Mouse (Mus musculus): ENCODE measurements around the gene Metrn. TPM values are rescaled to one million over a fixed set of nuclear protein-coding genes. Genes with fewer than 3 reads are reported as not detected.
A peak's percentile ranks its signal among the peaks of the same experiment; 100 is the strongest.

Gene Metrn
- total and polyA plus RNA-seq, 2 experiments from 2014 or later: 102 to 500 TPM

DNA sequence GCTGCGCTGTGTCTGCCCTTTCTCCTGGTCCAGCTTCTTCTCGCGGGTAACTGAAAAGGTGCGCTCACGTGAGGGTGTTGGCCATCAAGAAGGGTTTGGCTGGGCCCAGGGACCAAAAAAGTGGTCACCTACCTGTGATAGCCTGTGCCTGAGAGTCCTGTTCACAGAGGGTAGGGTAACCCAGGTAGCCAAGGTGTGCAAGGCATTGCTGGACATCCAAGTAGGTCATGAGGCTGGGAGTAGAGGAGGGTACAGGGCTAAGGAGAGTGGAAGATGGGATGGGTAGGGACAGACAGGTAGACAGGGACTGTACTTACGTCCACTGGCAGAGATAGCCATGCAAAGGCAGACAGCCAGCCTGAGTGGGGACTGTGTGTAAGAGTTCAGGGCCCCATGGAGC is 43.6 kb upstream of the Metrn start:
- 94% methylated on average over 6 of the region's 6 CpGs for WGBS
- DNase-seq (ENCODE audit: low spot score) (no peak), ATAC-seq (no peak)
- no peak overlapping the region for H3K9ac ChIP-seq (replicated peaks; ENCODE audit: low read length)
- peaks cover 27% of the 10 kb centered on the region for H3K4me1 ChIP-seq (ENCODE audit: insufficient read depth, low read length)
- no peak overlapping the region for H3K4me2 ChIP-seq (ENCODE audit: low read depth, low read length)
- TF ChIP-seq CTCF (IDR thresholded peaks at IDR 0.05; ENCODE audit: low read depth): no peak
- H3K4me3 ChIP-seq (ENCODE audit: low read length): no peak overlapping the region
- peaks cover 37% of the 10 kb centered on the region for H3K36me3 ChIP-seq (ENCODE audit: insufficient read depth, low read length)
- no peak overlapping the region for H3K27ac ChIP-seq
- H3K9me3 ChIP-seq (ENCODE audit: low read length): no peaks in the 10 kb centered on the region
- H3K27me3 ChIP-seq (ENCODE audit: insufficient read depth, low read length): no peaks in the 10 kb centered on the region

DNA sequence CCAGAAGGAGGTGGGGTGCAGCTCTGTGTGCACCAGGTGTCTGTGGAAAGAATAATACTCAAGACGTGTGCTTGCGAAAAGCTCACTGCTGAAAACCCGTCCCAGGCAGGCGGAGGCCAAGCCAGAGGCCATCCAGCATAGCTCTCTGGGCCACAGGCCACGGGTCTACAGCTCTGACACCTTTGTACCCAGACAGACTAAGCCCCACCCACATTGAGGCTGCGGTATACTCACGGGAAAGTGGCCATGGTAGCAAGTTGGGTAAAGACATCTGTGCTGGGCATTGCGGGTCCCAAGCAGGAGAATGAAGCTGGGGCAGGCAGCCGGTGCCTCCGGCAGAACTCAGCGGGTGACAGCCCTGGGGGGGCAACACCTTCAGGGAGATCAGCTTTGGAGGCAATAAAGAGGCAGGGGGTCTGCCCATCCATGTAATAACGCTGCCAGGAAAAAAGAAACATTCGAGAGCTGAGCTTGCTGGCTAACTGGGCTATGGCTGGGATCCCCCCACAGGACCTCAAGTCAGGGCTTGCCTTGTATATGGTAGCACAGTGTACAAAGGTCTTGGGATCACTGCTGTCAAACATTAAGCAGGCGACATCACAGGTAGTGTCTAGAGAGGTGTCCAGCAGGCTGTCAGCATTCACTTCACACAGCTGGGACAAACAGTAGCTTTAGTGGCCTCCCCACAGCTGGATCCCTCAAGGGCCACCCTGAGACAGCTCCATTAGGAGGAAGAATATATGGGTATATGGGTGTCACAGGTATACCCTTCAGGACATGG is 42.7 kb upstream of the Metrn start:
- peaks cover 37% of the 10 kb centered on the region for H3K36me3 ChIP-seq (ENCODE audit: insufficient read depth, low read length)
- no peak for TF ChIP-seq CTCF (IDR thresholded peaks at IDR 0.05; ENCODE audit: low read depth)
- no peak for DNase-seq (ENCODE audit: low spot score)
- ATAC-seq: no peak
- no peaks in the 10 kb centered on the region for H3K9me3 ChIP-seq (ENCODE audit: low read length)
- H3K4me1 ChIP-seq (ENCODE audit: insufficient read depth, low read length): peaks cover 36% of the 10 kb centered on the region
- no peak overlapping the region for H3K4me2 ChIP-seq (ENCODE audit: low read depth, low read length)
- 86% methylated on average over 14 of the region's 14 CpGs for WGBS
- no peak overlapping the region for H3K4me3 ChIP-seq (ENCODE audit: low read length)
- H3K27ac ChIP-seq: no peak overlapping the region
- H3K9ac ChIP-seq (replicated peaks; ENCODE audit: low read length): no peak overlapping the region
- H3K27me3 ChIP-seq (ENCODE audit: insufficient read depth, low read length): no peaks in the 10 kb centered on the region

DNA sequence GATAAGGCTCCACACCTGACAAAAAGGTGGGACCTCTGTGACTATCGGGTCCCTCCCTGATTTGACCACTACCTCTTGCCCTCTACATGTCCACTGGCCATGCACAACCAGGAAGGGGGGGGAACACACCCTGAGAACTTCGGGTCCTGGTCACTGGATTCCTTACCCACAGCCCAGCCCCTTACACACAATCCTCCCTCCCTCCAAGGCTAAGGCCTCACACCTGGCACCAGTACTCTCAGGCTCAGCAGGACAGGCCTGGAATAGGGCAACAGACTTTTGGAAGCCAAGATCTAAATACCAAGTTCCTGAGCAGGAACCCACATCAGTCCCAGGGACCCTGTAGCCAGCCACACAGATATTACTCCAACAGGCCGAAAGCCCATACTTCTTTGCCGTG is 42.0 kb upstream of the Metrn start:
- H3K4me2 ChIP-seq (ENCODE audit: low read depth, low read length): no peak overlapping the region
- no peak overlapping the region for H3K27ac ChIP-seq
- H3K27me3 ChIP-seq (ENCODE audit: insufficient read depth, low read length): no peaks in the 10 kb centered on the region
- H3K9me3 ChIP-seq (ENCODE audit: low read length): no peaks in the 10 kb centered on the region
- whole genome bisulfite sequencing: 85% methylated on average over 4 of the region's 4 CpGs
- peaks cover 43% of the 10 kb centered on the region for H3K4me1 ChIP-seq (ENCODE audit: insufficient read depth, low read length)
- TF ChIP-seq CTCF (IDR thresholded peaks at IDR 0.05; ENCODE audit: low read depth): no peak
- no peak overlapping the region for H3K9ac ChIP-seq (replicated peaks; ENCODE audit: low read length)
- H3K4me3 ChIP-seq (ENCODE audit: low read length): no peak overlapping the region
- peaks cover 37% of the 10 kb centered on the region for H3K36me3 ChIP-seq (ENCODE audit: insufficient read depth, low read length)
- no peak for ATAC-seq
- no peak for DNase-seq (ENCODE audit: low spot score)

DNA sequence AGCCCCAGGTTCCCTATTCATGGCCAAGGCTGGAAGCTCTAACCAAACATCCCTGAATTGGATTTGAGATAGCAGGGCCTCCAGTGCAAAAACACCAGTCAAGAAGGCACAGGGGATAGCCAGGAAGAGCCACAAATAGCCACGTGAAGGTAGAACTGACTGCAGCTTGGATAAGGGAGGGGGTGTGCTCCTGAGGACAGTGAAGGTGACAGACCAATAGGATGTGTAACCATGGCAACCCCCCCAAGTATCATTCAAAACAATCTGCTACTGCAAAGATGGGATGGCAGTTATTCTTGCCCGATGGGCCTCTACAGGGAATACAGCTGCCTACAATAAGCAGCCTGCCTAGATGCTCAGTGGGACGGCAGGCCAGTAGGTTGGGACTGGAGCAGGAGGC is 40.6 kb upstream of the Metrn start:
- Histone ChIP-seq H3K4me3 (ENCODE audit: low read length) (no peak overlapping the region), H3K4me2 (ENCODE audit: low read depth, low read length) (peak overlapping the region; percentile 80), H3K9ac (replicated peaks; ENCODE audit: low read length) (peak overlapping the region; percentile 72; the same call in 1 of the 2 replicates), H3K27ac (peak overlapping the region; percentile 89), H3K9me3 (ENCODE audit: low read length) (no peaks in the 10 kb centered on the region), H3K4me1 (ENCODE audit: insufficient read depth, low read length) (peaks cover 38% of the 10 kb centered on the region), H3K36me3 (ENCODE audit: insufficient read depth, low read length) (peaks cover 37% of the 10 kb centered on the region), H3K27me3 (ENCODE audit: insufficient read depth, low read length) (no peaks in the 10 kb centered on the region)
- no peak for TF ChIP-seq CTCF (IDR thresholded peaks at IDR 0.05; ENCODE audit: low read depth)
- WGBS: 18% methylated on average over 3 of the region's 3 CpGs
- peak; percentile 54 for DNase-seq (ENCODE audit: low spot score)
- no peak for ATAC-seq

DNA sequence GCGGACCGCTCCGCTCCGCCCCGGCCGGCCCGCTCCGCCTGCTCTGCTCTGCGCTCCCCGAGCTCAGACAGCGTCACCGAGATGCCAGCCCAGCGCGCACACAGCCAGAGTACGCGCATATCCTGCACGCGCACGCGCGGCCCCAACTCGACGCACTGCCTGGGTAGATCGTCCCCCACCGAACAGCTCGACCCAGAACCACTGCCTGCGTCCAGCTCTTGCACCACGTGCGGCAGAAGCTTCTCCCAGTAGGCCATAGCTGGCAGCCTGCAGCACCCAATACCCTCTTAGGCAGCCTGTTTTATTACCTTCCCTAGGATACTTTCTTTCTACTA is 40.1 kb upstream of the Metrn start, which contains the start of gene Rhbdl1:
Gene Rhbdl1, minus strand, starts transcription at position 220 of the 335 bp plus-strand sequence.
- peak within 1 kb of the TSS; percentile 47 for H3K4me3 ChIP-seq (ENCODE audit: low read length)
- peak; percentile 91 for DNase-seq (ENCODE audit: low spot score)
- peaks cover 33% of the 10 kb centered on the region for H3K36me3 ChIP-seq (ENCODE audit: insufficient read depth, low read length)
- H3K4me2 ChIP-seq (ENCODE audit: low read depth, low read length): peak within 1 kb of the TSS; percentile 80
- WGBS: 7% methylated on average over 28 of the region's 29 CpGs
- TF ChIP-seq CTCF (IDR thresholded peaks at IDR 0.05; ENCODE audit: low read depth): no peak
- peak within 1 kb of the TSS; percentile 72 for H3K9ac ChIP-seq (replicated peaks; ENCODE audit: low read length)
- no peaks in the 10 kb centered on the region for H3K9me3 ChIP-seq (ENCODE audit: low read length)
- H3K27me3 ChIP-seq (ENCODE audit: insufficient read depth, low read length): no peaks in the 10 kb centered on the region
- H3K27ac ChIP-seq: peak within 1 kb of the TSS; percentile 89
- peaks cover 39% of the 10 kb centered on the region for H3K4me1 ChIP-seq (ENCODE audit: insufficient read depth, low read length)
- ATAC-seq: peak; percentile 48

DNA sequence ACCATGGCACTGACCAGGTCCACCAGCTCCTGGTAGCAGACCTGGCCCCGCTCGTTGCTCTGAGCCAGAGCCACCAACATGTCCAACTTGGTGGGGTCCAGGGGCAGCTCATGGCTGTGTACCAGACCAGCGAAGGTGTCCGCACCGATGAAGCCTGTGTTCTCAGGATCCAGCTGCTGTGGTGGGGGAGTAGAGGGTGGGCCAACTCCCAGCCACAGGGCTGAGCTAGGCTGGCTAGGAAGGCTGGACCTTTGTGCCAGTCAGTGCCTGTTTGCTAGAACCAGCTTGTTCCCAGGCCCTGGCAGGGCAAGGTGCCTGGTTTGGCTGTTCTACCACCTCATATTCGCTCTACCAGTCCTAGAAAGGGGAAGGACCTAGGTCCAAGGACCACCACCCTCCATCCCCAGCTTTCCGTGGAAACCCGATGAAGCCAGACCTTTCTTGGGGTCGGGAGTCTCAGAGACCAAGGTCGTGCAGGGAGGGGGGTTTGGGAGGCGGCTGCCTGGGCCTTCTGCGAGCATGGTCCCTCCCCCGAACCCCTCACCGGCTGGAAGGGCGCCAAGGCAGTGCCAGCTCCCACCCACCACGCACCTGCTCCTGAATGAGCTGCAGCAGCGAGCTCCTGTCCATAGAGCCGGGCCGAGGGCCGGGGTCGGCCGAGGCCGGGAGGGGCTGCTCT is 39.6 kb upstream of the Metrn start:
- peaks cover 28% of the 10 kb centered on the region for H3K36me3 ChIP-seq (ENCODE audit: insufficient read depth, low read length)
- peak overlapping the region; percentile 72 for H3K9ac ChIP-seq (replicated peaks; ENCODE audit: low read length)
- no peak for TF ChIP-seq CTCF (IDR thresholded peaks at IDR 0.05; ENCODE audit: low read depth)
- peaks cover 44% of the 10 kb centered on the region for H3K4me1 ChIP-seq (ENCODE audit: insufficient read depth, low read length)
- DNase-seq (ENCODE audit: low spot score) (peak; percentile 31), ATAC-seq (no peak)
- no peaks in the 10 kb centered on the region for H3K9me3 ChIP-seq (ENCODE audit: low read length)
- H3K27me3 ChIP-seq (ENCODE audit: insufficient read depth, low read length): no peaks in the 10 kb centered on the region
- peak overlapping the region; percentile 47 for H3K4me3 ChIP-seq (ENCODE audit: low read length)
- peak overlapping the region; percentile 89 for H3K27ac ChIP-seq
- H3K4me2 ChIP-seq (ENCODE audit: low read depth, low read length): peak overlapping the region; percentile 80
- 18% methylated on average over 23 of the region's 23 CpGs for WGBS

DNA sequence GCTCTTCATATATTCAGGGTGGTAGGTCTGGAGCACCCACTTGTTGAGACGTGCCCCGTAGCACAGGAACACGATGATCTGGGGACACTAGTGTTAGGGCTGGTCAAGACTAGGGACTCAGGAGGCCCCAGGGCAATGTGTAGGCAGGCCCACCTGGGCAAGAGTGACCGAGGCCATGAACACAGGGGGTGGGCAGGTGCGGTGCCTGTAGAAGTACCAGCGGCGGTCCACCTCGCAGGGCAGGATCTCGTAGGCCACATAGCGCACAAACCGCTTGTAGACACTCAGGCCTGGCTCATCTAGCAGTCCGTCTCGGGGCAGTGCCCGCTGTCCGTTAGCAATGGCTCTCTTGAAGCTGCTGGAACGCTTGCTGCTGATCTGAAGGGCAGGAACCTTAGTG is 38.9 kb upstream of the Metrn start:
- Histone ChIP-seq H3K4me2 (ENCODE audit: low read depth, low read length) (peak overlapping the region; percentile 80), H3K4me3 (ENCODE audit: low read length) (no peak overlapping the region), H3K9me3 (ENCODE audit: low read length) (no peaks in the 10 kb centered on the region), H3K4me1 (ENCODE audit: insufficient read depth, low read length) (peaks cover 44% of the 10 kb centered on the region), H3K27me3 (ENCODE audit: insufficient read depth, low read length) (no peaks in the 10 kb centered on the region), H3K27ac (peak overlapping the region; percentile 89), H3K36me3 (ENCODE audit: insufficient read depth, low read length) (peaks cover 26% of the 10 kb centered on the region), H3K9ac (replicated peaks; ENCODE audit: low read length) (peak overlapping the region; percentile 72)
- 91% methylated on average over 16 of the region's 16 CpGs for WGBS
- ATAC-seq (no peak), DNase-seq (ENCODE audit: low spot score) (no peak)
- TF ChIP-seq CTCF (IDR thresholded peaks at IDR 0.05; ENCODE audit: low read depth): no peak
